ENCODE assay signal across 10 mouse cellular contexts in the genomic region with DNA sequence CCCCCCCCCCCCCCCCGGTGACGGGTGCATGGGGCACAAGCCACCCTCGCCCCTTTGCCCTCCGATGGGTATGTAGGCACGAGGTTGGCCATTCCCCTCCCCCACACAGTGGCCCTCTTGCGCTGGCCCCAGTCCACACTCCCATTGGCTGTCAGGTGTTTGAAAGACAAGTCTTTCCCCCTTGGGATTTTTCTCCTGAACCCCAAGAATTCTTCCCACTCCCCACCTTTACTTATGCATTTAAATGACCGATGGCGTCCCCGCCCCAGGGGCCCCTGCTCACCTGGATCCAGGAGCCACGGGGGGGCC. TPM values are rescaled to one million over a fixed set of nuclear protein-coding genes. Genes with fewer than 3 reads are reported as not detected.
DNase-seq lines count a peak whose midpoint lies in the region; ATAC-seq and TF ChIP-seq lines count a peak whose summit lies in the region.
"Had no signal": no experiment of that assay in that cellular context is flagged by ENCODE, and none has a peak within 500 bp of the region (broad histone marks: within the 10 kb centered on the region; RNA-seq: fewer than 3 reads in every experiment).

No protein-coding gene starts in this region.

- peaks cover 4% of the 10 kb centered on the region in 2 experiments for H3K36me3 ChIP-seq in MEL (ENCODE audit: control insufficient read depth in 1 of 2, insufficient read depth in 2 of 2, low read length in 2 of 2)
- peaks cover 5% of the 10 kb centered on the region; the same call in 1 of the 2 replicates for H3K36me3 ChIP-seq in stomach, postnatal 0 days (ENCODE audit: control insufficient read depth, insufficient read depth, low read length)

- TF ChIP-seq POLR2A in MEL (IDR thresholded peaks at IDR 0.05; ENCODE audit: control insufficient read depth in 1 of 2, insufficient read depth in 1 of 2, low read depth in 1 of 2, low read length in 2 of 2, poor library complexity in 1 of 2) = peak in 1 of 2 experiments; percentile 29; a peak in 1 of 4 replicates

- DNase-seq in frontal cortex, postnatal 14 days (ENCODE audit: low spot score in 2 of 2) = peak; percentile 61 to 68
- DNase-seq in frontal cortex, postnatal 25 days (ENCODE audit: low spot score in 2 of 2) = no peak
- DNase-seq in MEL (ENCODE audit: low read depth, low spot score) = peak; percentile 85
- peak; percentile 86 for DNase-seq in embryo, embryonic 11 days
- DNase-seq in heart, postnatal 4 days = peak; percentile 75
- DNase-seq in left cerebral cortex, postnatal 14 days (ENCODE audit: low spot score in 2 of 2) = peak; percentile 64 to 77
- peak; percentile 84 for DNase-seq in mesoderm, embryonic 11.5 days (ENCODE audit: low read depth, low spot score)
- peak; percentile 82 for DNase-seq in stomach, postnatal 0 days (ENCODE audit: low spot score)

- H3K4me2 ChIP-seq in stomach, postnatal 0 days (replicated peaks; ENCODE audit: low read depth) = peak overlapping the region; percentile 95

- TF ChIP-seq EP300 in MEL (IDR thresholded peaks at IDR 0.05; ENCODE audit: low read depth in 1 of 2, low read length in 2 of 2) = no peak
- peak; percentile 60 for TF ChIP-seq EP300 in stomach, postnatal 0 days (optimal IDR thresholded peaks at IDR 0.05)

- no peak for TF ChIP-seq RAD21 in MEL (IDR thresholded peaks at IDR 0.05; ENCODE audit: low read depth, low read length)

- intact Hi-C loops in left cerebral cortex, postnatal 14 days (cut with DNase I) = loop anchor here (5.0 kb wide), 1 partner anchor 470 kb away; a partner anchor contains a TSS

- WGBS in stomach, postnatal 0 days = 0% methylated on average over 6 of the region's 10 CpGs

- peak overlapping the region; percentile 98 for H3K9ac ChIP-seq in MEL (ENCODE audit: control insufficient read depth, low read depth, low read length, poor library complexity, severe bottlenecking)
- H3K9ac ChIP-seq in stomach, postnatal 0 days (ENCODE audit: low read length) = peak overlapping the region; percentile 96

- peaks cover 67% of the 10 kb centered on the region for H3K79me2 ChIP-seq in MEL (ENCODE audit: control insufficient read depth, insufficient read depth, low read length, poor library complexity)

- TF ChIP-seq CTCF in MEL (IDR thresholded peaks at IDR 0.05 in 2 of 3, conservative IDR thresholded peaks at IDR 0.05 in 1 of 3; ENCODE audit: control insufficient read depth in 1 of 3, insufficient read depth in 1 of 3, low read depth in 2 of 3, low read length in 3 of 3, poor library complexity in 1 of 3, severe bottlenecking in 1 of 3) = no peak
- no peak for TF ChIP-seq CTCF in stomach, postnatal 0 days (IDR thresholded peaks at IDR 0.05; ENCODE audit: low read depth)

- peak overlapping the region; percentile 89 for H3K27ac ChIP-seq in MEL (ENCODE audit: control insufficient read depth, low read depth, low read length)
- H3K27ac ChIP-seq in stomach, postnatal 0 days (replicated peaks) = peak overlapping the region; percentile 100

- H3K4me3 ChIP-seq in MEL (ENCODE audit: control insufficient read depth in 1 of 2, insufficient read depth in 1 of 2, low read depth in 2 of 2, low read length in 2 of 2) = peak overlapping the region; percentile 81 to 98
- peak overlapping the region; percentile 94 for H3K4me3 ChIP-seq in stomach, postnatal 0 days (ENCODE audit: low read depth, low read length)

- ATAC-seq in stomach, postnatal 0 days (ENCODE audit: low FRiP score, low TSS enrichment) = no peak

- peaks cover 0 to 12% of the 10 kb centered on the region in 2 experiments; a peak in 2 of 4 replicates for H3K4me1 ChIP-seq in MEL (ENCODE audit: control insufficient read depth in 1 of 2, insufficient read depth in 2 of 2, low read length in 2 of 2)
- peaks cover 2% of the 10 kb centered on the region; the same call in 1 of the 2 replicates for H3K4me1 ChIP-seq in stomach, postnatal 0 days (replicated peaks; ENCODE audit: control insufficient read depth, insufficient read depth)

- H3K9me3 ChIP-seq in MEL (replicated peaks; ENCODE audit: insufficient read depth, low read length) = no peaks in the 10 kb centered on the region
- H3K9me3 ChIP-seq in stomach, postnatal 0 days (ENCODE audit: control insufficient read depth, low read length) = no peaks in the 10 kb centered on the region

- no peaks in the 10 kb centered on the region for H3K27me3 ChIP-seq in MEL (ENCODE audit: control insufficient read depth in 1 of 2, insufficient read depth in 2 of 2, low read length in 2 of 2)
- H3K27me3 ChIP-seq in stomach, postnatal 0 days (ENCODE audit: control insufficient read depth, insufficient read depth, low read length) = no peaks in the 10 kb centered on the region
- H3K27me3 ChIP-seq: Patski had no signal

TF ChIP-seq in MEL, 35 proteins besides CTCF, POLR2A, EP300 and RAD21:
- TF ChIP-seq TBP (IDR thresholded peaks at IDR 0.05; ENCODE audit: low read depth, low read length) (peak; percentile 62; the same call in 1 of the 2 replicates), ZNF384 (IDR thresholded peaks at IDR 0.05; ENCODE audit: low read depth, low read length) (no peak)

RNA-seq across cellular contexts. Expression of a gene that starts 0.6 kb away (rescaled TPM):
- 97.2 and 99.5 TPM in 2 replicates for total RNA-seq in MEL (2012; rRNA removed)
- polyA plus RNA-seq in MEL (2012; ENCODE audit: insufficient read depth in 1 of 2, insufficient read length in 2 of 2, low read depth in 1 of 2, low replicate concordance in 2 of 2, missing spikeins in 1 of 2) = 100 to 1,000 TPM; 189 to 252 TPM
- 100 to 1,000 TPM; 125 to 128 TPM for total RNA-seq in heart, postnatal 4 days (2021)
- total RNA-seq in left cerebral cortex, postnatal 14 days (2021) = 100 to 1,000 TPM; 231 to 249 TPM
- polyA plus RNA-seq in stomach, postnatal 0 days (2015; fragmentation: Nextera tagmentation; extraction: Ambion mirVana) = 45.0 and 48.1 TPM in 2 replicates

RNA-seq across cellular contexts. Expression of a gene that starts 2.5 kb away (rescaled TPM):
- total RNA-seq in MEL (2012; rRNA removed) = 26.1 and 38.3 TPM in 2 replicates
- polyA plus RNA-seq in MEL (2012; ENCODE audit: insufficient read depth in 1 of 2, insufficient read length in 2 of 2, low read depth in 1 of 2, low replicate concordance in 2 of 2, missing spikeins in 1 of 2) = 10 to 100 TPM in 1 of 2 experiments, not detected in 1; 38.7 TPM
- total RNA-seq in heart, postnatal 4 days (2021) = 1 to 10 TPM; 5.6 to 6.0 TPM
- total RNA-seq in left cerebral cortex, postnatal 14 days (2021) = 10 to 100 TPM; 25.8 to 29.1 TPM
- polyA plus RNA-seq in stomach, postnatal 0 days (2015; fragmentation: Nextera tagmentation; extraction: Ambion mirVana) = 9.1 and 9.5 TPM in 2 replicates

RNA-seq across cellular contexts. Expression of a gene that starts 21.3 kb away (rescaled TPM):
- 0.77 and 0.82 TPM in 2 replicates for total RNA-seq in MEL (2012; rRNA removed)
- polyA plus RNA-seq in MEL (2012; ENCODE audit: insufficient read depth in 1 of 2, insufficient read length in 2 of 2, low read depth in 1 of 2, low replicate concordance in 2 of 2, missing spikeins in 1 of 2) = 1 to 10 TPM in 1 of 2 experiments, not detected in 1; 1.5 TPM
- total RNA-seq in heart, postnatal 4 days (2021) = under 1 TPM; 0.55 to 0.72 TPM
- 1 to 10 TPM; 1.0 to 1.1 TPM for total RNA-seq in left cerebral cortex, postnatal 14 days (2021)
- polyA plus RNA-seq in stomach, postnatal 0 days (2015; fragmentation: Nextera tagmentation; extraction: Ambion mirVana) = 0.45 and 0.53 TPM in 2 replicates

RNA-seq across cellular contexts. Expression of a gene that starts 29.7 kb away (rescaled TPM):
- 2.2 and 2.6 TPM in 2 replicates for total RNA-seq in MEL (2012; rRNA removed)
- polyA plus RNA-seq in MEL (2012; ENCODE audit: insufficient read depth in 1 of 2, insufficient read length in 2 of 2, low read depth in 1 of 2, low replicate concordance in 2 of 2, missing spikeins in 1 of 2) = 1 to 10 TPM in 1 of 2 experiments, not detected in 1; 3.9 TPM
- total RNA-seq in heart, postnatal 4 days (2021) = not detected
- under 1 TPM in 1 of 2 experiments, not detected in 1; 0.32 TPM for total RNA-seq in left cerebral cortex, postnatal 14 days (2021)
- 0.25 and 0.29 TPM in 2 replicates for polyA plus RNA-seq in stomach, postnatal 0 days (2015; fragmentation: Nextera tagmentation; extraction: Ambion mirVana)
- total RNA-seq: left cerebral cortex, adult 18-20 months had no signal
- polyA plus RNA-seq: Patski had no signal

RNA-seq across cellular contexts. Expression of a gene that starts 31.0 kb away (rescaled TPM):
- not detected in 2 replicates for total RNA-seq in MEL (2012; rRNA removed)
- polyA plus RNA-seq in MEL (2012; ENCODE audit: insufficient read depth in 1 of 2, insufficient read length in 2 of 2, low read depth in 1 of 2, low replicate concordance in 2 of 2, missing spikeins in 1 of 2) = under 1 TPM in 1 of 2 experiments, not detected in 1; 0.67 TPM
- total RNA-seq in heart, postnatal 4 days (2021) = under 1 TPM; 0.26 to 0.68 TPM
- 1 to 10 TPM; 1.1 to 1.6 TPM for total RNA-seq in left cerebral cortex, postnatal 14 days (2021)
- 2.1 and 2.6 TPM in 2 replicates for polyA plus RNA-seq in stomach, postnatal 0 days (2015; fragmentation: Nextera tagmentation; extraction: Ambion mirVana)

Comparison
In these comparisons a context has a peak if more than half of its experiments do, and no peak if none do; other contexts are left out.
1. DNase-seq: peak in frontal cortex, postnatal 14 days (2 of 2), MEL (single experiment), embryo, embryonic 11 days (single experiment), heart, postnatal 4 days (single experiment), left cerebral cortex, postnatal 14 days (2 of 2), mesoderm, embryonic 11.5 days (single experiment) and stomach, postnatal 0 days (single experiment); none in frontal cortex, postnatal 25 days (0 of 2).